Mouse (Mus musculus): ENCODE results near the gene Rras.

- TF ChIP-seq NANOG (IDR thresholded peaks at IDR 0.05; ENCODE audit: borderline replicate concordance, low read length) (no peak), CTCF (conservative IDR thresholded peaks at IDR 0.05; ENCODE audit: low read length) (no peak)
Observed at GRCm38 (mm10) chr7:45007846-45008245, 9.9 kb upstream of the Rras start.
